Mouse (Mus musculus): ENCODE data around the gene 4930451I11Rik.

Gene 4930451I11Rik

GRCm38 (mm10) chr7:126799050-126799467 is 32.4 kb downstream of the 4930451I11Rik start:
- DNase-seq, result peak; percentile 97

- DNase-seq, result peak; percentile 49
Measured at GRCm38 (mm10) chr7:126798127-126799049, 33.1 kb downstream of the 4930451I11Rik start.

- DNase-seq, result peak; percentile 52
Measured at GRCm38 (mm10) chr7:126797411-126798126, 33.9 kb downstream of the 4930451I11Rik start, which contains the start of gene Fam57b. Fam57b (plus strand) TSS chr7:126797668.

GRCm38 (mm10) chr7:126796350-126796932 is 35.0 kb downstream of the 4930451I11Rik start:
- DNase-seq, result peak; percentile 64

DNA sequence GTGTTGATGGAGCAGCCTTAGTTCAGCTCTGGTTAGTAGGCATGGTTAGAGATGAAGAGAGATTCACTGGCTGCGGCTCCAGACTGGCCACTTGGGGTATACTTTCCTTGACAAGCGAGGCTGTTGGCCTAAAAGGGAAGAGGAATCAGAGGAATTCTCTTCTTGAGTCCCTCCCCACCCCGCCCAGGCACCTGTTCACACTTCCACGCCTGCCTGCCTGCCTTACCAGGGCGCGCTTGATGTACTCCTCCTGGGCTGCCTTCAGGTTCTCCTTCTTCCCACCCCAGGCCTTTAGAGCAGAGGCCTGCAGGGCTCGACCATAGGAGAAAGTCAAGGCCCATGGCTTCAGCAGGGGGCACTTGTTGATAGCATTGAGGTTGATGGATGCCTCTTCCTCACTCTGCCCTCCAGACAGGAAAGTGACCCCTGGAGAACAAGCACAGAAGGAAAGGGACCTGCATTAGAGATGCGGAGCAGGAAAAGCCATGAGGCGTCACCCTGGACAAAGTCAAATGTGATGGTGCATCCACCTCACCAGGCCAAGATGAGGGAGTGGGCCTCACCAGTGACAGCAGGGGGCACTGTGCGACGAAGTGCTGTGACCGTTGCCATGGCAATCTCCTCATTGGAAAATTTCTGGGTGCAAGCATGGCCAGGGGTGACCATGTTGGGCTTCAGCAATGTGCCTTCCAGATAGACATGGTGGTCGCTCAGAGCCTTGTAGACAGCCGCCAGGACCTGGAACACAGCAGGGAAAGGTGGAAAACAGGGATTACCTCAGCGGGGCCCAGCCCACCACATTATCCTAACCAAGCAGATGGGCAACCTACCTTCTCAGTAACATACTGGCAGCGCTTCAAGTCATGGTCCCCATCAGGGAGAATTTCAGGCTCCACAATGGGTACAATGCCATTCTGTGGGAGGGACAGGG is 35.8 kb downstream of the 4930451I11Rik start:
- no peak for DNase-seq

GRCm38 (mm10) chr7:126794271-126794605 is 37.2 kb downstream of the 4930451I11Rik start:
- DNase-seq, result no peak

GRCm38 (mm10) chr7:126793456-126794270 is 37.8 kb downstream of the 4930451I11Rik start:
- DNase-seq, result no peak

DNA sequence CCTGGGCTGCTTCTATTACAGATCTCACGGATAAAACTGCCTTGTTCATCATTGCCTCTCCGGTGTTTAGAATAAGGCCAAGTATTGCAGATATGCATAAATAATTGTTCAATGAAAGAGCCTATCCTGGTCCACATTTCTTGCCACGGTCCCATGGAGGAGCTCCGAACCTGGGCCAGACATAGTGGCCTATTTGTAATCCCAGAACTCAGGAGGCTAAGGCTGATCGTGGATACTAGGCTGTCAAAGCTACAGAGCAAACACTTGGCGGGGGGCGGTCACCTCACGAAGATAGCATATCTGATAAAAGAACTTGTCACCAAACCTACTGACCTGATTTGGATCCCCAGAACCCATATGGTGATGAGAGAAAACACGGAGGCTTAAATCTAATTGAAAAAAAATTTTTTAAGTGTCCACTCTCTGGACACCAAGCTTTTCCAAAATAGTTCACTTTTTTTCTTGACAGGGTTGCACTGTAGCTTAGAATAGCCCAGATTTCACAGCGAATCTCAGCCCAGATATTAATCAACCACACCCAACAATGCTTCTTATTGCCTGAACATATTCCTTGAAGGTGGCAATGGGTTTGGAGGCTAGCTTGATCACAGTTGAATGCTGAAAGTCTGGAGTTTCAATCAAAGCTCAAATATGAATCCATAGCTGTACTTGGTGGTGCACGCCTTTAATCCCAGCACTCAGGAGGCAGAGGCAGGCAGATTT is 38.6 kb downstream of the 4930451I11Rik start:
- DNase-seq, result no peak

GRCm38 (mm10) chr7:126791851-126792720 is 39.4 kb downstream of the 4930451I11Rik start, which contains the start of gene Ppp4c:
Ppp4c (minus strand) TSS chr7:126792496.
- DNase-seq, result peak; percentile 93

DNA sequence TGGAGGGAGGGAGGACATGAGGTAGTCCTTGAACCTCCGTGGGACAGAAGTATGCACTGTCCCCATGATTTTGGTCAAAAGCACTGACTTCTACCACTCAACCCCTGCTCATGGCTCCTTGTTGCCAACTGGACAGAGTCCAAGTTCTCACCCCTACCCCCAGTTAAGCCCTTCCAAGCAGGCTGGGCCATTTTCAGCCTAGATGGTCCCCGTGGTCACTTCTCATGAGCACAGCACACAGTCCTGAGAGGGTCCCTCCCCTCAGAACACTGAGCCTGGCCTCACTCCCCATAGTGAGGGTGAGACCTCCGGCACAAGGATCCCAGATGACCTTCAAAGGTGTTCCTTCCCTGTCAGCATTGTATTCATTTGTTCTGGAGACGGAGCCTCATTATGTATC is 42.3 kb downstream of the 4930451I11Rik start:
- DNase-seq, result no peak

DNA sequence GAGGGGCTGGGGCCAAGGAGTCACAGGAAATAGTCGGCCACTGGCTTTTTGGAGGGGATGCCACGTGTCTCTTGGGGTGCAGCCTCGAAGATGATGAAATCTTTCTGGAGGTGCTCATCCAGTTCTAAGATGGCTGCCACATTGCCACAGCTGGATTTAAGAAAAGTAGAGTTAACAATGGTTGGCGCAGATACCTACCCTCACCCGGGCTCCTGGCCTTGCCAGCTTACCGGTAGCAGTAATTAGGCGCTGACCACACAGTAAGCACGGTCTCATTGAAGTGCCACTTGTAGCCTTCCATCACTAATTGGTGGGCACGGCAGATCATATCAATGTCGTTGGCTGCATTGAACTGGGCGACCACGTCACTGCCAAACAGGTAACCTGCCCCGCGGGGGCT is 45.3 kb downstream of the 4930451I11Rik start:
- no peak for DNase-seq

- DNase-seq, result no peak
Measured at GRCm38 (mm10) chr7:126785056-126785455, 46.4 kb downstream of the 4930451I11Rik start.

DNA sequence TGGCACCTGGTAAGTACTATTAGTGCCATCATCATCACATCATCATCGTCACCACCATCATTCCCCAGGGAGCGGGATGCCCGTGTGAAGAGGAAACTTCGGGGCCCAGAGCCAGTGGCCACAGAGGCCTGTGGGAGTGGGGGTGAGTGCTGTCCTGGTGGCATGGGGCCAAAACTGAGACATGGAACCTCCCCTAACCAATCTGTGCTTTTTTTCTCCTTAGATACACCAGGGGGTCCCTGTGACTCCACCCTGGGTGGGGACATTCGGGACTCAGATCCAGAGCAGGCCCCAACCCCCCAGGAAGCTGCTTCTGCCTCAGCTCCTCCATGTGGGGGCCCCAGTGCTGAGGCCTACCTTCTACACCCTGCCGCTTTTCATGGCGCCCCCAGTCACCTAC is 47.0 kb downstream of the 4930451I11Rik start:
- DNase-seq, result no peak

DNA sequence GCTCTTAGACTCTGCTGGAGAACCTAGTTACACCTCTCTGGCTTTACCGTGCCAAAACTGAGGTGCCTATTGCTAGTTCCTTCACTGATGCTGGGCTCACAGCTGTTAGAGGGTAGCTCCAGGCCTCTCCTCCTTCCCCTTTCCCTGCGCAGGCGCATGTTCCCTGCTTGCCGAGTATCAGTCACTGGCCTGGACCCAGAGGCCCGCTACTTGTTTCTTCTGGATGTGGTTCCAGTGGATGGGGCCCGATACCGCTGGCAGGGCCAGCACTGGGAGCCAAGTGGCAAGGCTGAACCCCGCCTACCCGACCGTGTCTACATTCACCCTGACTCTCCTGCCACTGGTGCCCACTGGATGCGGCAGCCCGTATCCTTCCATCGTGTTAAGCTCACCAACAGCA is 48.7 kb downstream of the 4930451I11Rik start:
- DNase-seq, result no peak

GRCm38 (mm10) chr7:126781661-126782370 is 49.6 kb downstream of the 4930451I11Rik start:
- DNase-seq, result no peak

DNA sequence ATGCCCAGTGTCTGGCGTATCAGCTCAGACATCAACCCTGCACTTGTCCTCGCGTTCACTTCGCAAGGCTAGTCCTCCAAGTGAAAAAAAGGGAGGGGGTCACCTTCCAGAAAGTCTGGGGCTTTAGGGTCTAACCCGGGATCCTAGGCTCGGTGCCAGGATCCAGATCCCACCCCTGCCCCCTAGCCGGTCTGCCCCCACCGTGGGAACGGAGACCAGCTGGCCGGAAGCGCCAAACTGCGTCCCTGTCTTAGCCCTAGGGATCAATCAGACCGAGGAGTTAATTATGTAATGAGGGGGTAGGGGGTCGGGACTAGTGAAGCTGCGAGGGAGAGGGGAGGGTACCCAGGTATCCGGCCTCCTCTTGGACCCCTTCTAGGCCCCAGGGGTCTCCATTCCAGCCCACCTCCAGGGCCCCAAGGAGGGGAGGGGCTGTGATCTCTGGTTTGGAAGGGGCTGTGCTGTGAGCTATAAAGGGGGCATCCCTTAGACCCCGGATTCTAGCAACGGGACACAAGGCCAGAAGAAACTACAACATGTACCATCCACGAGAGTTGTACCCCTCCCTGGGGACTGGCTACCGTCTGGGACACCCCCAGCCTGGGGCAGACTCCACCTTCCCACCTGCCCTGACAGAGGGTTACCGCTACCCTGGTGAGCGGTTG is 50.3 kb downstream of the 4930451I11Rik start, which contains the start of gene Tbx6:
Tbx6 (plus strand) TSS at position 513 of the 665 bp plus-strand sequence.
- DNase-seq, result peak; percentile 60

Measured in cerebellum, adult 11 months (tissue).